Mouse (Mus musculus) cerebellum, postnatal 36 days (tissue): ENCODE data around the gene Gpr176.
"Not testable (repeated sequence)": the region's sequence is repeated elsewhere in the genome, so short reads cannot be mapped to it uniquely, and the experiment has no call there.

Experiments
- DNase-seq, 2 experiments: peaks; one replicate each; pipeline ENCODE4 v3.0.0; 2021 to 2022; ENCODE audit warnings: mixed read lengths in 2 of 2

Gpr176 gene

DNA sequence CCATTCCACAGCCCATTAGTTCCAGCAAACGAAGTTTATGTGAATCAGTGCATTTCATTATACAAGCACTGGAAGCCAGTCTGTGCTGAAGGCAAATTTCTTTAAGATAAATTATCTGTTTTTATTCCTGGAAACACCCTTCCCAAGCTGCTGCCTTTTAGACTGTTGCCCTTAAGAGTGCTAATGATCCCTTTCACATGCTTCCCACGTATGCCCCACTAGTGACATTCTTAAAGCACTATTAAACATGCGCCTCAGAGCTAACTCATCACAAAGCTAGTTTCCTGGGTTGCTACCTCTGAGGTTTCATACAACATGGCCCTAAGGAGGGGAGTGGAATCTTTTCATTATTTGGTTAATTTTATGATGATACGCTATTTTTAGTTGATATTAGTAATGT is 74.6 kb downstream of the Gpr176 start:
- no peak for DNase-seq

DNA sequence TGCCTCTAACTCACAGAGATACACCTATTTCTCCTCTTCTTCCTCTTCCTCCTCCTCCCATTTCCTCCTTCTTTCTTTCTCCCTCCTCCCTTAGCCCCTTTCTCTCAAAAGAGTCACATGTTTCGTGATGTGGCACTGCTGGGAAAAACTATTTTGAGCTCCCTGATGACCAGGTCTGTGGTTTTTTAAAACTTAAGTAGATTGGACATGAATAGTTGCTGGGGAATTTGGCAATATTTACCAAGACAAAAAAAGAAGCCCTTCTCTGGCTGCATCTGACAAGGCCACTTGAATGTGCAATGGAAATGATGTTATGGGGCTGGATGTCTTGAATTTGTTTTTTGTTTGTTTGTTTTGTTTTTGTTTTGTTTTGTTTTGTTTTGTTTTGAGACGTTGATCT is 75.3 kb downstream of the Gpr176 start:
- no peak for DNase-seq

DNA sequence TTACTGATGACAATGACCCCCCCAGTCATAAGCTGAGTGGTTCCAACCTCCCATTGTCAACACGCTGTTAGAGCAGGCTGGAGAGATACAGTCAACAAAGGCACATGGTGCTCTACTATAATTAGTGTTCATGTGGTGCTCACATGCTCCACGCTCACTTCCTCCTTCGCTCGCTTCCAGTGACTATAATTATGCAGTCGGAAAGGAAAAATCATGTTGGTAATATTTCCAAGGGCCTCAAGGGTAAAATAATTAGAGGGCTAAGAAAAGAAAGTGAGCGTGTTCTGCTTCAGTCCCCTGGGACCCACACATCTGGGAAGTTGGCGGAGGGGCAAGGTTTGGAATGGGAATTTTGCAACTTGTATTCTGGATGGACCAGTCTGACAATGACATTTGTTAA is 77.7 kb downstream of the Gpr176 start:
- no peak for DNase-seq

DNA sequence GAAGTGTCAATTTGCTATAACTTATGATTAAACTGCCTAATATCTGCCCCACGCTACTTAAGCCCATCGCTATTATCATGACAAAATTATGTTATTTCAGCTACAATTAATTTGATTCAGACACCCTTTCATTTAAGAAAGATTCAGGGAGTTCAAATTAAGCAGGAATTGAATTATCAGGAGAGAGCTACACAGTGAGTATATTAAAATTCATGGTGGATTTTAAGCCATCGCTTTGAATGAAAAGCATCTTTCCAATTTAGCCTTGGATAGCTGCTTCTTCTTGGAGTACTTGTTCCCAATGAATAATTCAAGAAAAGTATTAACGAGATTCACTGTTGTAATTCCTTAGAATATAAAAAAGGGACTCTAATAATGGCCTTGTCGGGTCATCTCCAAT is 79.6 kb downstream of the Gpr176 start:
- no peak for DNase-seq

DNA sequence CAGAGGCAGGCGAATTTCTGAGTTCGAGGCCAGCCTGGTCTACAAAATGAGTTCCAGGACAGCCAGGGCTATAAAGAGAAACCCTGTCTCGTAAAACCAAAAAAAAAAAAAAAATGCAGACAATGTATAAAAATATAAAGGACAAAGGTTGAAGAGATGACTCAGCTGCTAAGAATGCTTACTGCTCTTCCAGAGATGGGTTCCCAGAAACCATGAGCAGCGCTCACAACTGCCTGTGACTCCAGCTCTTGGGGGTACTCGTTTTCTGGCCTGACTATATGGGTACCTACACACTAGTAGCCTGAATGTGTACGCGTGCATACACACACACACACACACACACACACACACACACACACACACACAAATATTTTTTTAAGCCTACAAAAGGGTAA is 84.2 kb downstream of the Gpr176 start:
- DNase-seq: not testable (repeated sequence)

DNA sequence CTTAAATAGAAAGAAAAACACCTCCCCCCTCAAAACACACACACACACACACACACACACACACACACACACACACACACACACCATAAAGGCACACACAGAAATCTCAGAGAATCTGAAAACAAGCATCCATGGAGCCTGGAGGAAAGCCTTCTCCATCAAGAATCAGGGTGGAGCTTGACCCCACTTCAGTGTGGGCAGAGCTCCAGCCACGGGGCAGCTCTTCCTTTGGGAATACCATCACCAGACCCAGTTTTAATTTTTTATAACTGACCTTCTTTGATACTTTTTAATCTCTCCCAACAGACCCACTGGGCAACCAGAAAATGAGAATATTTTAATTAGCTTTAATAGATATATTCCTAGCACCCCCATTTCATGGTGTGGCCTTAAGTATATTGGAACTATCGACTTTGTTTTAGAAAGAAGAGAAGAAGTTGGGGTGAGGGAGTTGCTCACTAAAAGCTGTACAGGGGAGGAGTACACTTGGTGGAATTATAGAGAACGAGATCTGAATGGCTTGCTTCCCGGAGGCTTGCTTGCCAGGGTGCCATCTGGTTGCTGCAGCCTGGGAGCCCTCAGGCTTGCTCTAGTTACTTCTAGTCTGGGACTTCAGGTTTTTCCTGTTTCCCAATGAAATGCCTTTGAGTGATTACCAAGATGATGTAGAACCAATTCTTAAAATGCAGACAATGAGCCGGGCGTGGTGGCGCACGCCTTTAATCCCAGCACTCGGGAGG is 84.7 kb downstream of the Gpr176 start:
- no peak for DNase-seq

DNA sequence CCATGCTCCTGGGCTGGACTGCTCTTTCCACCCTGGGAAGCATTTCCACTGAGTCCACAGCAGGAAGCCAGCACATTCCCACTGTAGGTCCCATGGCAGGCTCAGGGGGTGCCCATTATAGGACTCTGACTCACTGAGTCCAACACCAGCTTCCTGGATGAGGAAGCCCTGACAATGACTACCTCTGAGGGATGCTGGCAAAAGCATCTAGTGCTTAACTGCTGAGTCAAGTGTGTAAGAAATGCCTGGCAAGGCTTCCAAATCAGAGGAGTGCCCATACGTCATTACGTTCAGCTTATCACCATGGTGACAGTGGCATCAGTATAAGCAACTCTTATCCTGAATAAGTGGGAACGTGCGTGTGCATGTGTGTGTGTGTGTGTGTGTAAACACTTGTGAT is 85.5 kb downstream of the Gpr176 start:
- no peak for DNase-seq

DNA sequence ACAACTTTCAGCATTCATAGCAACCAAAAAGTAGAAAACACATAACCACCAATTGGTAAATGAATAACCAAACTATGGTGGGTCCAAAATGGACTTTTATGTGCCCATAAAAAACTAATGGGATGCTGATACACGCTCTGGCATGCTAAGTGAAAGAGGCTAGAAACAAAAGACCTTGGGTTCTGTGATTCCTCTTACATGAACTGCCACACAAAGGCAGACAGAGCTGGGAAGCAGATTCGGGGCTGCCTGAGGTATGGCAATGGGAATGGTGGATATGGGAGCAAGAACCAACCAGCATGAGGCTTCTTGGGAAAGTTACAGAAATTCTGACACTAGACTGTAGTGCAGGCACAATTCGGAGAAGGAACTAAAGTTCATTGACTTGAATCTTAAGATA is 90.8 kb downstream of the Gpr176 start:
- no peak for DNase-seq

DNA sequence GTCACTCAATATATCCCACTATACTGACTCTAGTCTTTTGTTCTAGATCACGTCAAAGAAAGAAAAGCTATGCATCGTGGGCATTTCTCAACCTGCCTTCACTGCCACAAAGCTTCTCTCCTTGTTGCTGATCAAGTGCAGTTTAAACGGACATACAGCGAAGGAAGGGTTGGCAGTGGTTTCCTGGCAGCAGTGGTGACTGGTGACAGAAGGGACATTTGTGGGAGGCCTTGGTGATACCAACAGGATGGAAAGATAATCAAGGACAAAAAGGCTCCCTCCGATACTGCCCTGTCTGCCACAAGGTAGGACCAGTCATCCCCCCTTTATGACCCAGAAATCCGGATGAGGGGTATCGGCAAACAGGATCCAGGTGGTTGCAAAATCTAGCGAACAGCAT is 95.0 kb downstream of the Gpr176 start:
- DNase-seq: peak; percentile 36 to 38

DNA sequence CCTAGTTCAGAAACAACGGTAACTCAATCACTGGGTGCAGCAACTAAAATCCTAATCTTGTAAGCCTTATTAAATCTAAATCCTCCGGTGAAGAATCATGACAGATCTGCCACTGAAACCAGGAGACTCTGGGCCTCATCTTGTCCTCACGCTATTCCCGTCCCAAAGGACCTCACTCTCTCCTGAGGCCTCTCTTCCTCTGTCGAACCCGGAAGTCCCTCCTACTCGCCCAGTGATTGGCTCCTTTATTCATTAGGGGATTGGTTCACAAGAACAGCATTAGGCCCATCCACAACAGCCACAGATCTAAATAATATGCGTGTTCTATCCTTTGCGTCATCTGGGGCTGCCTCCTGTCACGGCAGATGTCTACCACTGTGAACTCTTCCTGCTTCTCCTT is 101.6 kb downstream of the Gpr176 start:
- no peak for DNase-seq

DNA sequence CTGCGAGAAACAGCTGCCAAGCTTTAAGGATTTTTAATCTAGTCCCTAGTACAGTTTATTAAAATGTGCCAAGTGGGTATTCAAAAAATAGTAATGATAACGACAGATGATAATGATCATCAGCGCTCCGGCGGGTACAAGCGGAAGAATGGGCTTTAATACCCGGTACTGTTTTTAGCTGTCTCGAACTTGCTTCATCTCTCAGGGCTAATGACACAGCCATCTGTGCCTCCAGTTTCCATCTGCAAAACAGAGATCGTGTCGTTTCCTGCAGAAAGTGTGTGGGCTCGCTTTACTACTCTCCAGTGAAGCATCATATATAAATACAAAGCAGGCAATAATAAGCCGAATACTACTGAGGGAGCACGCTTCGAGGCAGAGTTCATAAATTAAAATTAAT is 103.0 kb downstream of the Gpr176 start:
- no peak for DNase-seq

DNA sequence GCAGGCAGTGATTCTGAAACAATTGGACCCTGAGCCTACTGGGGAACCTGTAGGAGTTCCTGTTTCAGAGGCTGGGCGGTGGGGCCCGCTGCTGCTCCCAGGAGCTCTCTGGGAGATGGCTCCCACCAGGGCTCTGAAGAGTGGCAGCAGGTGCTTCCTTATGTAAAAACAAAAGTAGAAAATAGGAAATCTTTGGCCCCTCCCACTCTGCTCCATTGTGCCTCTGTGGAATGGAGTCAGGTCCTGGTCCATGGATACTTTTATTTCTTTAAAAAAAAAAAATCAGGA is 109.4 kb downstream of the Gpr176 start:
- no peak for DNase-seq

DNA sequence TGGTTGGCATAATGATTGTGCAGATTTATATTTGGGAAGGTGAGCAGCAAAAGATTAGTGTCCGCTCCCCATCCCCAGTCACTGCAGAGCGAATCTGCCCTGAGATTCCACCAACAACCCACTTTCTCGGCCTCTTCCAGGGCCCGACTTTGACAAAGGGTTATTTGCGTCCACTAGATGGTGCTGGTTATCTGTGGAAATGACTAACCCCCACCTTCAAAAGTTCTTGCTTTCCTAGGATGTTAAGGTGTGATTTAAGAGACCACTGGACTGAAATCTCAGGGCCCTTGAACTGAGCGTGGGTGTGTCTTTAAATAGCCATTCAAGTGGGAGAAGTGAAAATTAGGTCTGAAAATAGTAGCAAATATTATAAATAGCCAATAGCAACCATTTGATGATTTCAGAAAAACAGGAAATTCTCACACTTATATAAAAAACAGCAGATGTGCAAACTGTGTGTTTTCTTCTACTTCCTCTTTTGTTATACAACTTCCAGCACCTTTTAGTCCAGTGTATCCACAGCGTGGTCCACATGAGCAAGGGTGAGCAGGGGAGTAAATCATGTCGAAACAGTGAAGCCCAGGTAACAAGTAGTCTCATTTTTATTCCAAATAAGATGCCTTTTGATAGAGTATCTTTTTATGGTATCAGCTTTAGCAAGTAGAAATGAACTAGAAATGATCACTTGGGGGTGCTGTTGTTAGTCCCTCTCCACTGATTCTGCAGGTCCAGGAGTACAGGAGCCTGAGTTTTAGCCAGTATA is 109.9 kb downstream of the Gpr176 start:
- peak; percentile 46 to 60 for DNase-seq

DNA sequence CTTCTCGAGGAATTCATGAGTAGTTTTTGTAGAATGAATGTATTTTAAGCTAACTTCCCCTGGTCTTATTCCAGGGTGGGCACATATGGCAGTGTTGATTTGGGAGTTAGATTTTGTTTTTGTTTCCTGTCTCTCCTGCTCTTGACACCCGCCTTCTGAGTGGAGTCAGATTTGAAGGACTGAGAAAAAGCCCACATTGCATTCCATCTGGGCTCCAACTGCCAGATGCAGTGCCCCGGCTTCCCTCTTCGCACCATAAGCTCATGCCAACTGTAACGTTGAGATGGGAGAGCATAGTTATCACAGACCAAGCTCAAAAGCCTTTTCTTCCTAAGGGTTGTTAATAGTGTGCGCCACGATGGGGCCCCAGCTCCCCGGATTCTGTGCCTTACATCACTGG is 110.5 kb downstream of the Gpr176 start:
- no peak for DNase-seq

DNA sequence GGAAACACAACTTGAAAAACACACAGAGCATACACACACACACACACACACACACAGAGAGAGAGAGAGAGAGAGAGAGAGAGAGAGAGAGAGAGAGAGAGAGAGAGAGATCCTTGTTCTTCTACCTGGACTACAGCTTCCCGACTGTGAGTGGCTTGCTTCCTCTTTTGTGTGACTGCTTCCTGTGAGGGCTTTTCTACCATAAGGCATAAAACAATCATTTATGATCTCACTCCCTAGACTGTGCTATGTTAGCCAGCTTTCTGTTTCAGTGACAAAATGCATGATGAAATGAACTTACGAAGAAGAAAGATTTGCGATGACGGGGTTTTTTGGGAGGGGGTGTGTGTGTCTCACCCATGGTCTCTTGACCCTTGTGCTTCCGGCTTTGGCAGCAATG is 113.5 kb downstream of the Gpr176 start:
- no peak for DNase-seq

DNA sequence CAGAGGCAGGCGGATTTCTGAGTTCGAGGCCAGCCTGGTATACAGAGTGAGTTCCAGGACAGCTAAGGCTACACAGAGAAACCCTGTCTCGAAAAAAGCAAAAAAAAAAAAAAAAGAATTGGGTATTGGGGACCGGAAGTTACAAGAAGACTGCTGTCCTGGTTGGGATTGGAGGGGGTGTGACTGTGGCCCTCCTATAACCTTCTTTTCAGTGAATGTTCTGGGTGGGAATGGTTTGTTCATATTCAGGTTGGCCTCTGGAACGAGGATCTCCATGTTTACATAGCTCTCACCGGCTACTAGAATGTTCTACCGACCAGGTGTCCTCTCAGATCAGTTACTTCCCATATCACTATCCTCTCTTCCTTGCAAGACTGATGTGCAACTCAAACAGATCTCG is 116.1 kb downstream of the Gpr176 start:
- no peak for DNase-seq

DNA sequence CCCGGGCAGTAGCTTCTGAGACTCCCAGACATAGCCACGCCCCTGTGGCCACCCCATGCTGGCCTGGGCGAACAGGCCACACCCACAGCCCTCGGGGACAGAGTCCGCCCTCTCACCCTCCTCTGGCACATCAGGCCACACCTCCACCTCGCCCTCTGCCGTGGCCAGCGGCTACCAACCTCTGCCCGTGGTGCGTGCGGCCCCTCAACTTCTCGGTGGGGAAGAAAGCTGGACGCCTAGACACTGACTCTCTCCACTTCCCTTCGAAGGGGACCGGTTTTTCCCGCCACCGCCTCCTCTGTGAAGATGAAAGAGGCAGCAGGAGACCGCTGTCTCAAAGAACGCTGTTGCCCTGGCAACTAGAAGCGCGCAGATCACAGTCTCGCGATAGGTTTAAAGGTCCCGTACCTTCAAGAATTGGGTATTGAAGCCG is 116.6 kb downstream of the Gpr176 start, which contains the start of gene Fsip1:
Gene Fsip1, minus strand, starts transcription at position 346 of the 433 bp plus-strand sequence.
- DNase-seq: peak; percentile 13 to 20

DNA sequence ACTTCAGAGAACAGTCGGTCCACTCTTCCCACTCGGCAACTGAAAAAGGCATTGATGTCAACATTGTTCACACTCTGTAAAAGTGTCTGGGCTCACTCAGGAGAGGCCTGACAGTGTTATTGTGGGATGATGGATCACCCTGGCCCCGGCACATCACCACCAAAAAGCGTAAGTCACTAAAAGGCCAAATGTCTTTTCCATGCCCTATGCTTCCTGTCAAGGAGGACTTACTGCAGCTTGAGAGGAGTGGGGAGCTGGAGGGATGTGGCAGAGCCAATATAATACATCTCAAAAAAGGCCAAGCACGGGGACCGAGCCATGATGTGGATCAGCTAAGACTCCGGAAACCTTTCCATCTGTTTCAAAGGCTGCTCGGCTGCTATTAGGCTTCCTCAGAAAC is 118.7 kb downstream of the Gpr176 start:
- no peak for DNase-seq

DNA sequence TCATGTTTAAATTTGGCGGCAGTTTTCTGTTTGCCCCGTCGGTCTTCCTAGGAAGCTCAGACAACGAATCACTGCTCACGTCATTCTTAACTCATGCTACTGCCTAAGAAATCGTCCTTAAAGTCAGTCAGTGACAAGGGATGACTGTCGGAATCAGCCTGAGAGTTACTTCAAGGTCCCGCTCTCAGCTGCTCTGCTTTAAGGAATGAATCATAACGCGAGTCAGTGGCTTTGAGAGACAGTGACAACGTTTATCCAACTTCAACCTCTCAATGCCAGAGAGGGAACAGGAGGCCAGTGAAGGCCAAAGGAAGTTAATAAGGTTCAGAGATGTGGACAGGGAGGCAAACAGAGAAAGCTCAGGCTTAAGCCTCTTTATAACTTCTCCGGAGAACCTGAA is 124.3 kb downstream of the Gpr176 start:
- no peak for DNase-seq

DNA sequence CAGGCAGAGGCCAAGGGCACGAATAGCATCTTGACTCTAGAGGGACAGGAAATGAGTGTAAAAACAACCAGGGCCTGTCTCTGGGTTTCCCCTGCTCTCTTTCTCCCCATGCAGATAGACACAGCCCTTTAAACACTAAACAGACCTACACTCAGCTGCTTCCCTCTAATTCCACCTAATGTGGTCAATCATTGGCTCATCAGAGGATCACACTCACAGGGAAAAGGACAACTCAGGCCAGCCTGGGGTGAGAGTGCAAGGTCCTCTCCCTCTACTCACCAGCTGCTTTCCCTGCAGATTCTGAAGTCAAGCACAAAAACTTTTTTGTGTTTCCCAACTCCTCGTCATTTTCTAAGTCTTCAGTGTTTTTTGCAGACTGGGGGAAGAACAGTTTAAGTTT is 125.2 kb downstream of the Gpr176 start:
- no peak for DNase-seq

DNA sequence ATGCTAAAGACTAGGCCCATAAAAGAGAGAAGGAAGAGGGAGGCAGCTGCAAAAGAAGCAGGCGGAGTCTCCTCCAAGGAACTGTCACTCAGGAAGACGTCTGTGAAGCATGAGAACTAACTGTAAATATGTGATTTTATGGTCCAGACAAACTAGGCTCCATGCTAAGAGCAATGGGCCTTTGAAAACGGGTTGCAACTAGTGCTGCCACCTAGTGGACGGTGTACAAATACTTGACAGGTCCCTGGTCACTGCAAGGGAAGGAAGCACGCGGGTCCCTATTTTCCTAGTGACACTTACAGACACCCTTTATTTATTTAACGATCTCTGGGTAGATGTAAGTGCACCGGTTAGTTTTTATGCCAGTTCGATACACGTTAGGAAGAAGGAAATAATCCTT is 127.3 kb downstream of the Gpr176 start:
- DNase-seq: peak; percentile 65 to 73

DNA sequence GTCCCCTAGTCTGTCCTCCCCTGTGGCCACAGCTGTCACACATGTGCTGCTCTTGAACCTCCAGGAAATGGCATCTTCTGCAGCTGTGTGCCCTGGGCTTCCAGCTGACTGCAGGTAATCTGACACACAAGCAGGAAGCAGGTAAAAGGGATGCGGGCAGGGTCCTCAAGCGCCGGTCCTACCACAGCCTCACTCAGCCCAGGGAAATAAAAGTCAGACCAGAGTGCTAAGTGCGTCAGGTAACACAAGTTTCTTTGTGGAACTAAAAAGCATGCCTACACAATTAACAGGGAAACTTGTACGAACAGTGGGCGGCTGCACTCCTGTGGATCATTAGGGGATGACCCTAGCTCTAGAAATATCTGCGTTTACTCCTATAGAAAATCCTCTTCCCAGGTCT is 137.0 kb downstream of the Gpr176 start:
- no peak for DNase-seq

DNA sequence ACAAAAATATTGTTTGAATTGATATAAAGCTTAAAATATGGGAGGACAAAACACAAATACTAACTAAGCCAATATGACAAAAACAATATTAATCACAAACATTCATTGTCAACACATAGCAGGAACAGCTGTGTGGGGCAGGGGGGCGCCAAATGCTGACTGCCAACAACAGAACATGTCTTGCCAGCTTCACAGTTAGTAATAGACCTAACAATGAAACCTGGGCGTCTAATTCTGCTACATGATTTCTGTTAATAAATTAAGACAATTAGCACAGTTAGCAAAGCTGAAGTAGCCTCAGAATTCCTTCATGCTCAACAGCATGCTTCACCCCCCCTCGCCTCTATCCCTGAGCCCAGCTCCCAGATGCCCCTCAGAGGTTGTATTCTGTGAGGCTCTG is 137.6 kb downstream of the Gpr176 start:
- no peak for DNase-seq

DNA sequence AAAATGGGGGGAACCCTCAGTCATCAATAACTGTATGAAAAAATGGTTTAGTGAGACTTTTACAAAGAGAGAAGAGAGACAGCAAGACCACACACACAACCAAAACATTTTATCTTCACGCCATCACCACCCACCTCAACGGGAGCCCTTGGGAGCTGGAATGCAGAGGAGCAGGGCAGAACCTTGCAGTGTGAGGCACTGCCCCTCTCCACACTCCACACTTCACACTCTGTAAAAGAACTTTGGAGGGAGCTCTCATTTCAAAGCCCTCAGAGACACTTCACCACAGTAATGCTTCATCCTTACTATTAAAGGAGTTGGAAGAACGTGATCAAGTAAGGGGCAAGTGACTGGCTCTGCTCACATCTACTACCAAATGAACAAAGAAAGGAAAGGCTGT is 142.7 kb downstream of the Gpr176 start:
- no peak for DNase-seq
